Mouse (Mus musculus) kidney, embryonic 14.5 days (tissue): ENCODE measurements at regions not wholly inside any gene's neighbourhood (a gene's known extent, or its start where the extent isn't known, plus 50 kb on each side); places are given as distances from the start of the nearest gene placed in this dataset.

Experiments used
- ATAC-seq: fragments of 200-750 bp; cut with Nextera tagmentation; 2 replicates; pipeline ENCODE4 v1.8.0; 2017; ENCODE audit warnings: moderate number of reproducible peaks, mild to moderate bottlenecking, moderate TSS enrichment, moderate library complexity; ENCODE audit not compliant: low FRiP score, low TSS enrichment
- H3K27ac ChIP-seq: fragments of 300-500 bp; sonication (generic); 2 replicates; pipeline ENCODE4 v1.5.1; 2014; ENCODE audit warnings: low read depth, mild to moderate bottlenecking, low read length, moderate library complexity, mixed read lengths
- H3K27me3 ChIP-seq: fragments of 300-500 bp; sonication (generic); 2 replicates; pipeline ENCODE4 v1.6.1; 2014; ENCODE audit warnings: mild to moderate bottlenecking, low read length; ENCODE audit not compliant: control insufficient read depth, insufficient read depth
- H3K36me3 ChIP-seq: fragments of 300-500 bp; sonication (generic); 2 replicates; pipeline ENCODE4 v1.6.1; 2014; ENCODE audit warnings: low read length, mixed read lengths; ENCODE audit not compliant: control insufficient read depth, insufficient read depth
- H3K4me1 ChIP-seq: fragments of 300-500 bp; sonication (generic); 2 replicates; pipeline ENCODE4 v1.6.1; 2014; ENCODE audit warnings: low read length, mixed read lengths; ENCODE audit not compliant: control insufficient read depth, insufficient read depth
- H3K4me2 ChIP-seq: fragments of 300-500 bp; sonication (generic); replicated peaks from 2 replicates; pipeline ENCODE4 v1.6.1; 2014; ENCODE audit warnings: low read depth, mild to moderate bottlenecking, low read length
- H3K4me3 ChIP-seq: fragments of 300-500 bp; sonication (generic); 2 replicates; pipeline ENCODE4 v1.5.1; 2014; ENCODE audit warnings: mild to moderate bottlenecking, low read length
- H3K9ac ChIP-seq: fragments of 300-500 bp; sonication (generic); 2 replicates; pipeline ENCODE4 v1.6.1; 2014; ENCODE audit warnings: low read depth, mild to moderate bottlenecking, low read length, moderate library complexity
- H3K9me3 ChIP-seq: fragments of 300-500 bp; sonication (generic); 2 replicates; pipeline ENCODE4 v1.6.1; 2016; ENCODE audit warnings: low read length; ENCODE audit not compliant: control insufficient read depth
- WGBS: fragments of 180-500 bp; shearing (Covaris S2); extraction: QIAGEN DNeasy Blood & Tissue Kit; methylation state at CpG from one replicate; pipeline ENCODE4 v1.1.7; 2014; 5-methylcytosine and 5-hydroxymethylcytosine counted together

DNA sequence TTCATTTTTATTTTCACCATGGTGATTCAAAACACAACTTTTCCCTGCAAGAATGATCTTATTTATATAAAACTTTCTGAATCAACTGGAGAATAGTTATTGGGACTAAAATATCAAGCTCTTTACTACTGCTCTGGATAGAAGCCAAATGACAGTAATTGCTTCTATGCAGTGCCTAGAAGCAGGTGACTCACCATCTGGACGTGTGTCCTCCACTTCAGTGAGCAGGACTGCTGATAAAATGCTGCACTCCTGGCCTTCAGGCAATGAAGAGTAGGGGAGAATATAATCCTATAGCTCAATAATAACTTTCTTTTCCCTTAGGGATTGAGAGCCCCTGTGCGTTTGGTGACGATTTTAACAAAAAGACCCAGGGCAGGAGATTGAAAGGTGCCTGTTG, 357.3 kb downstream of the Prr30 start:
- H3K9ac ChIP-seq: no peak overlapping the region
- no peaks in the 10 kb centered on the region for H3K4me1 ChIP-seq
- H3K9me3 ChIP-seq: no peaks in the 10 kb centered on the region
- no peaks in the 10 kb centered on the region for H3K27me3 ChIP-seq
- no peak overlapping the region for H3K4me3 ChIP-seq
- H3K4me2 ChIP-seq: no peak overlapping the region
- whole genome bisulfite sequencing: 74% methylated on average over 3 of the region's 3 CpGs
- H3K27ac ChIP-seq: no peak overlapping the region
- H3K36me3 ChIP-seq: no peaks in the 10 kb centered on the region
- ATAC-seq: no peak
